Mouse (Mus musculus): ENCODE data around the gene Entpd2.

The Entpd2 gene

DNA sequence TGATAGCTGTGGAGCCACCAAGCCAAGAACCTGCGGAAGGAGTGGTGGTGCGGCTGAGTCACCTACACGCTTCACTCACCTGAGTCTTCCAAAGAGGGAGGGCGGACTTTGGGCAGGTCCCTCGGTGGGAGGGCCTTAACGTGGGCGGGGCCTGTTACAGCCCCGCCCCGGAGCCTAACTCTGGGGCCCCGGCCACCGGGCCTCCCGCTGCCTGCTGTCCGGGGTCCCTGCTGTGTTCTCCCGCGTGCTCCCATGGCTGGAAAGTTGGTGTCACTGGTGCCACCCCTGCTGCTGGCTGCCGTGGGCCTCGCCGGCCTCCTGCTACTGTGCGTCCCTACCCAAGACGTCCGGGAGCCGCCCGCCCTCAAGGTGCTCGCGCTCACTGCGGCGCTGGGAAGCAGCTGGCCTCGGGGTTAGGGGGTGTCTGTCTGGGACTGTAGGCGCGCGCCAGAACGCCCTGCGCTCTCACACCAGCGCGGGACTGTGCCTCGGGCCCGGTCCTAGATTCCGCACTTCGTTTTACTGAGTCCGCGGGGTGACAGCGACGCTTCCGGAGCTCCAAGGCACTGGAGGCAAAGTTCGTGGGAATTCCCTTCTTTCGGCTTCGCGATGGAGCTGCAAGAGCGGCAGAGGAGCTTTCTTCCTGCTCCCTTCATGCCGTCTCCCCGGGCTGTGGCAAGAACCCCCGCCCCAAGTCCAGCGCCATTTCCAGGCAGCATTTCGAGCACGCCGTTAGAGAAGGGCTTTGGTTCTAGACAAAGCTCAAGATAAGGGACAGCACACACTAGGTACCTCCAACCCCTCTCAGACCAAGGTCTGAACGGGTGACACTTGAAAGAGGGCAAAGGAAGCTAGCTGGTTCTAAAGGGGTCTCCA, at the start of gene Entpd2:
Entpd2 (plus strand) TSS at position 154 of the 876 bp plus-strand sequence.
- peak; percentile 72 for DNase-seq

DNA sequence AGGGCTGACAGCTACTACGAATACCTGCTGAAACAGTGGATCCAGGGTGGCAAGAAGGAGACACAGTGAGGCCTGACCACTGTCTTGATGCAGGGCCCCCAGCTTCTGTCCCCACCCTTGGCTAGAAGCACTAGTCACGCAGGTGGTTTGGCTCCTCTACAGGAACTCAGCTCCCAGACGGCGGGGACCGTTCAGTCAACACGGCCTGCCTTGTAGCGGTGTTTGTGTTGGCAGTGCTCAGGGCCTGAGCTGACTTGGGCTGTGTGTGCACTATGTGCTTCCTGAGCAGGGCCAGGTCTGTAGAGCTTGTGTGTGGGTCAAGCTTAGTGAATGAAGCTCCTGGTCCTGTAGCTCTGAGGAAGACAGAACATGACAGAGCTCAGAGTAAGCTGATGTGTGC, 47.5 kb upstream of the Entpd2 start:
- no peak for DNase-seq

DNA sequence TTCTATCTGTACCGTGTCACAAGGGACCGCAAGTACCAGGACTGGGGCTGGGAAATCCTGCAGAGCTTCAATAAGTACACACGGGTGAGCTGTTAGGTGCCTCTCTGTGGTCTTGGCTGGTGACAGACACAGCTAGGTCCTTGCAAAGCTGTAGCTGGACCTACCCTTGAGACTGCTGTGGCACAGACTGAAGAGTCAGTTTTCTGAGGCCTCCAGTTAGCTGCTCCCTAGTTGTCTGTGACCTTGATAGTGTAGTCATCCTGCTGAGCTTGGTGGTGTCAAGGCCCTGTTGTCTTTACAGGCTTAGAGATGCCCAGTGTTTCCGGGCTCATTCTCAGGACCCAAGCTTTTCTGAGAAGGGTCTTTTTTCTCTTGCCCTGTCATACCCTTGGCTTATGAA, 46.2 kb upstream of the Entpd2 start:
- no peak for DNase-seq

DNA sequence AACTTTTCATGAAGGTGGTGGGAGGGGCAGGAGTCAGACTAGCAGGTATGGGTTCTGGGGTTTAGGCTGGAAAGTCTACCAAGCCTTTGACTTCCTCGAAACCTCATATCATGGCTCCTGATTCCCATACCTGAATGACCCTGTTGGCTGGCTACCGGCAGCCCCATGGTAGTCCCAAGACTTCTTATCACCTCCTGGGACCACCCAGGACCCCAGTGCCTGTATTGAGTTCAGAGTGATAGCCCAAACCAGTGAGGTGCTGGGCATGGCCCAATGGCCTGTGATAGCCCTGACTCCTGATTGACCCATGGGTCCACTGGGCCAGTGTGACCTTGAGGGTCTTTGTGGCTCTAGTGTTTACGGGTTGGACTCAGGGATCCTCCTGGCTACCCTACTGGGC, 45.0 kb upstream of the Entpd2 start:
- no peak for DNase-seq

DNA sequence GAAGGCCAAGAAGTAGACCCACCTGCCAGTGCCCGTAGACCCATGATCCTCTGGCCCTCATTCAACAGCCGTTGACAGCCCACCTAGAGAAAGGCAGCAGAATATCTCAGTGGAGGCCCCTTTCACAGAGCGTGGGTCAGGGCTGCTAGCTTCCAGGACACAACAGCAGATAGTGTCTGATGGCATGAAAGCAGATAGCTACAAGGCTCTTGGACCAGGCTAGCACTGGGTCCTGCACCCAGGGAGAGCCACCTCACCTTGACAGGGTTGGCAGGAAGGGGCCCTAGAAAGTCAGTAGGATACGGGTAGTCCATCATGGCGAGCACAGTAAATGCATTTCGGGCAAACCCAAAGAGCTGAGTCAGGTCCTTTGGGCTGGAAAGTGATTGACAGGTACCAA, 41.5 kb upstream of the Entpd2 start:
- no peak for DNase-seq

DNA sequence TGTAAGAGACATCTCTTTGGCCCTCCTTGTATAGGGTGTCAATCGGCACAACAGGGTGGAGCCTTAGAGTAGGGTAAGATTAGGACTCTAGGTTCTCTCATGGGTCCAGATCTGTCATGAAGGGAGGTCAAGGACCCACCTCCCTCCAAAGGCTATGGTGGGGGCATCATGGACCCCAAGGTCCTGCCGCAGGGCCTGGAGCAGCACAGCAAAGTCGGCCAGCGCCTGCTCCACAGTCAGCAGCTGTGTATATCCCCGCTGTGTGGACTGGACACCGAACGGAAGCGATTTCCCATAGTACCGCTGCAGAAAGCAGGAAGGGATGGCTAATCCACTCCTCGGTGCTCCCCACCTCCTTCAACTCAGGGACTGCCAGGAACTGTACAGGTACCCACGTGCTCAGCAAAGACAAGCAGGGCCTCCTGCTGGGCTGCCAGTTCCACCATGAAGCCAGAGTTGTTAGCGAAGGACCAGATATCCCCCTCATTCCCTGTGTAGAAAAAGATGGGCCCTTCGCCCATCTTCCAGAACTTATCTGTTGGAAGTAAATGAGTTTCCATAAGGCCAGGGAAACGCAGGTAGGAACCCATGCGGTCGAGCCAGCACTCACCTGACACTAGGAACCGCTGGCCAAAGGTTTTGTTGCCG, 40.1 kb upstream of the Entpd2 start:
- DNase-seq = no peak

DNA sequence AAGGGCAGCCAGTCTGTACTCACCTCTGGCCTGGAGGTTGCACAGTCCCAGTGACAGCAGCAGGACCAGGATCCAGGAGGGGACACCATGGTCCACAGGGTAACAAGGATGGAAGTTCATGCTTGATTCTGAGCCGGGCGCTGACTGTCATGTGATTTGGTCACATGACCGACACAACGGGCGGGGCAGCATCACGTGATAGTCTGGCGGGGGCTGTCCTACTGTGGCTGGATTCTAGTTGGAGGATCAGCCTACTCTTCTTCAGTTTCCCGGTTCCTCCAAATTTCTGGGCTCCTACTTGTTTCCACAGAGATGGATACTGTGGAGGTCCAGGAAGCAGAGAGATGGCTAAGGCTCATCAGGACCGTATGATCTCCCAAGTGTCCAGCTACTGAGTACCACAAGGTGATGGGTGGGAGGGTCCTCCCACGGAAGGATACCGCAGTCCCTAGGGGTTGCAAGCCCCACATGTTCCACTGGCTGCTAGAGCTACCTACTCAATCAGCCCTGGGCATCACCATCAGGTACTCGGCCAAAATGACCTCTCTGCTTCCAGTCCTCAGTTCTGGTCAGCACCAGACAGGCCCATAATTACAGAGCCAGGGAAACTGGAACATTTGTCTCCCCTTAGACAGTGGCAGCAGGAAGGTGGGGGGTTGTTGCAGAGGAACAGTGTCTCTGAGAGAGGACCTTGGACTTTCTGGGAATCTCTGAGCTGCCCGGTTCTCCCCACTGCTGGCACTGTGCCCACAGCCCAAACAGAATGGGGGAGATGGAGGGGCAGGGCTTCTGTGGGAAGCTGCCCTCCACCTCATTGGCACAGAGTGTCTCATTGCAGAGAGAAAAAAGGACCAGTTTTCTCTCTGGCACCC, 39.2 kb upstream of the Entpd2 start, which contains the start of gene Dpp7:
Dpp7 (minus strand) TSS at position 152 of the 872 bp plus-strand sequence.
- peak; percentile 89 for DNase-seq

DNA sequence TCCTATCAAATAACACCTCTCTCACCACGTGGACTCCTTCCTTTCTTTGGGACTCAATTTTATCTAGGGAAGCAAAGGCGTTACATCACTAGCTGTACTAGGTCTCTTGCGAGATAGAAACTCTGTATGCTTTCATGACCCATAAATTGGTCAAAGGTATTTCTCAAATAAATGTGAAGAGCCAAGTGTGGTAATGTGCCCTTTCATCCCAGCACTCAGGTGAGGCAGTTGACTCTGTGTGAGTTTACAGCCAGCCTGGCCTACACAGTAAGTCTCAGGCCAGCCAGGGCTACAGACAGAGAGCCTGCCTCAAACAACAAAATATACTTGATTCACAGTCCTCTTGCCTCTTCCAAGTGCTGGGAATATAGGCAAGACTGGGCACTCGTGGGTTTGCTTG, 35.8 kb upstream of the Entpd2 start:
- DNase-seq = no peak

DNA sequence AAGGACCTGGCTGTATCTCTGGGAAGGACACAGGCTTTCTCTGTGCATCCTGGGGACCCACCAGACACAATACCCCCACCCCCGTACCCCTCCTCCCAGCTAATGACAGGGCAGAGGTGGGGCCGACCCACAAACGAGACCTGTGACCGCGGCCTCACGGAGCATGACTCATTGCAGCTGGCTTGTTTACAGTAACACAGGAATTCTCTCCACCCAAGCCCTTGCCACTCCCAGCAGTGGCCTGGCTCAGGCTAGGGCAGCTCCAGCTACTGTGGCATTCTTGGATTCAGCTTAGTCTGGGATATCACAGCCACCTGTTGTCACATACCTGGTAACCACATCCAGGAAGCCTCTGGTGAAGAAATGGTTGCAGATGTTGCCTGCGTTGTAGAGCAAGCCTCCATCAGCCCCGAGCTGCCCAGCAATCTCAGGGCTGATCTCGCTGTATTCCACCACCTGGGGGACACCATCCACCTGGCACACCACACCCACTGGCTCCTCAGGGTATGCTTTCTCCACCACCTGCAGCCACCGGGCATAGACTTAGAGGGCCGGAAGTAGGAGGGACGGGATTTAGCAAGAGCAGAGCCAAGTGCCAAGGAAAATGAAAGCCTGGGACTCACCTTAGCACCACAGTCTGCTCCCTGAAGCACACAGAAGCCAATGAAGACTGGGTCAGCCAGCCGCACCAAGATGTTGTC, 32.0 kb upstream of the Entpd2 start:
- peak; percentile 34 for DNase-seq

DNA sequence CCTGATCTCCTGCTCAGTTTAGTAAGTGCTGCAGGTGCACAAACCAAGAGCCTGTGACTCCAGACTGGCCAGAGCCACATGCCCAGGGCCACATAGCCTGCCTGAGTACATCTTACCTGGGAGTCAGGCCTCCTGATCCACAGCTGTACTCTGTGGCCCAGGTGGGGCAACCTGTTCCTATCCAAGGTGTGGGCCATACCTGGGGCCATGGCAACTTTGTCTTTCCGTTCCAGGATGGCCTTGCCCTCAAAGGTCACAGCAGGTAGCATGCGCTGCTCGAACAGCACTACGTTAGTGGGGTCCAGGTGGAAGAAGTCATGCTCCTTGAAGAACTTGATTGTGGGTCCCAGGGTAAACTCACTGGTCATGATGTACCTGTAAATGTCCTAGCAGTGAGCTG, 31.4 kb upstream of the Entpd2 start:
- DNase-seq = no peak

DNA sequence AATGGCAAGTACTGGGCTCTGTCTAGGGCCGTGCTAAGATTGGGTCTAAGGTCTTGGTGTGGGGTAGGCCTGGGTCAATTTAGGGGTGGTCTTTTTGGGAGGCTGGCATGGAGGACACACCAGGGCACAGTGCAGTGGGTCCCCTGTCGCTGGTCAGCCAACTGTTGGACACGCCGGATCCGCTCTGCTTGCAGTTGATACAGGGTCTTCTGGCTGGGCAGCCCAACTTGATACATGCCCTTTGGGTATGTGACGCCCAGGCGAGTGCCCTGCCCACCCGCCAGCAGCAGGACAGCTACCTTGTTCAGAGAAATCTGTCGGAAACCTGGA, 30.9 kb upstream of the Entpd2 start:
- DNase-seq = no peak

DNA sequence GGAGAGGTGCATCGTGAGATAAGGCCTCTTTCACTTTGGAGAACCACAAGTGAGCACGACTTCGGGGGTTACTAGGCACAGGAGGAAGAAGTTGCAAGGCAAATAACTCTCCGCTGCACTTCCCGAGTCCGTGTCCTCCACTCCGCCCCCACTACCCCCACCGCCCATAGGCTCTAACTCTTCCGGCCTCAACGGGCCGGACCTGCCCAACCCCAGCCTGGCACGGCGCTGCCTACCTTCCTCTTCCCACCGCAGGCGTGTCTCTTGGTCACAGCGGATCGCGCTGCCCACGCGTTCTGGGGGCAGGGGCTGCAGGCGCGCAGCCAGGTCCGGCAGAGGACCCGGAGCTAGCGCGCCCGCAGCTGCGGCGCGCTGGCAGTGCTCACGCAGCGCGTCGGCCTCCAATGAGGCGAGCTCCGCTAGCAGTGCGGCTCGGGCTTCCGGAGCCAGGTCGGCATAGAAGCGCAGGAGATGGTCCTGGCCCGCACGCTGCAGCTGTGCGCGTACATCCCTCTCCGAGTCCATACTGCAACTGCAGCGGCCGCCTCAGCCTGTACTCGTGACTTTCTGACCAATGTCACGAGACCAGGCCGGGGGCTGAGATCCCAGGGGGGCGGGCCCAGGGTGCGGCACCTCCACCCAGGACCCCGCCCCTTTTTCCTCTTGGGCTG, 30.4 kb upstream of the Entpd2 start, which contains the start of gene Uap1l1:
Uap1l1 (minus strand) TSS at position 592 of the 671 bp plus-strand sequence.
- DNase-seq = peak; percentile 92

DNA sequence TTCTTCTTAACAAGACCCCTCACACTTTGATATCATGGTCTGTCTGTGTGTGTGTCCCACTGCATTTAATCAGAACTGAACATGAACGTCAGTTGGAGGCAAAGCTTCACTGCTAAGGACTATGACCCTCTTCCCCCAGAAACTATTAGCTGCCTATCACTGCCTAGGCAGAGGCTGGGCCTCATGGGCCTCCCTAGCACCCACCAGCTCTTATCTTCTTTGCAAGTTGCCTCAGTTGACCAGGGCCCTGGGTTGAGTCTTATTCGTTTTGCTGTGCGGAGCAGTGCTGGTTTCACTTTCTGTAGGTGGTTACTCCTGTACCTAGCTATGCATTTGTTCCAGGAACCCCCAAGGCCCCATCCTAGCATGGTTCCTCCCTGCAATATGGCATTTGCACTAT, 25.7 kb upstream of the Entpd2 start:
- no peak for DNase-seq

DNA sequence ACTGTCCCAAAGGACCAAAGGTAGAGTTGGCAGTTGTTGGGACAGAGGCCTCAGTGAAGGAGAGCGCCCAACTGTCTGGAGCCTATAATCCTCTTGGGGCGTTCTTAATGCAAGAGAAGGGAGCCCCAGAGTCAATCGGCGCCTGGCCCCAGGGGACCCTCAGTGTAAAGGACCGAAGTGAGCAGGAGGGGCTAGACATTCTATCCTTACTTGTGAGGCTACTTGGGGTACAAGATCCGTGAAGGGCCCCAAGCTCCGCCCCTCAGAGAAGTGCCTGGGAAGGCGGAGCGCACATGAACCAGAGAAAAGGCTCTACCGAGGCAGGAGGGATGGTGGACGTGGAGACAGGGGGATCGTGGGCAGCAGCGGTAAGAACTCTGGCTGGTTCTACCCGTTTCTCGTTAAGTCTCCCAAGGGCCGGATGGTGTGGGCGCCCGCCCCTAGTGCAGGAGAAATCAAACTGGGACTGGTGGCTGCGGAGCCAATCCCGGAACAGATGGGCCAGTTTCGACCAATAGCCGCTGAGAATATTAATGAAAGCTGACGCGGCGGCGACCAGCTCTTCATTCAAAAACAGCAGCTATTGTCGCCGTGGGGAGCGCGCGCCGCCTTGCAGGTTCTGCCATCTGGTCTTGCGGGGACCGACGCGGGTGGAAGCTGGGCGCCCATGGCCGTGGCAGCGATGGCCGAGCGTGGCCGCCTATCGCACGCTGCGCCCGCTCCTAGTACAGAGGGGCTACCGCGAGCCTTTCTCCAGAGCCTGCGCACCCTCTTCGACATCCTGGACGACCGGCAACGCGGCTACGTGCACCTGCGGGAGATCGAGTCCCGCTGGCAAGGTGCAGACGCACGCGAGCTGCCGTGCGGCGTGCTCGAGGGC, 23.7 kb upstream of the Entpd2 start, which contains the start of gene Sapcd2:
Sapcd2 (plus strand) TSS at position 558 of the 880 bp plus-strand sequence.
- peak; percentile 91 for DNase-seq

DNA sequence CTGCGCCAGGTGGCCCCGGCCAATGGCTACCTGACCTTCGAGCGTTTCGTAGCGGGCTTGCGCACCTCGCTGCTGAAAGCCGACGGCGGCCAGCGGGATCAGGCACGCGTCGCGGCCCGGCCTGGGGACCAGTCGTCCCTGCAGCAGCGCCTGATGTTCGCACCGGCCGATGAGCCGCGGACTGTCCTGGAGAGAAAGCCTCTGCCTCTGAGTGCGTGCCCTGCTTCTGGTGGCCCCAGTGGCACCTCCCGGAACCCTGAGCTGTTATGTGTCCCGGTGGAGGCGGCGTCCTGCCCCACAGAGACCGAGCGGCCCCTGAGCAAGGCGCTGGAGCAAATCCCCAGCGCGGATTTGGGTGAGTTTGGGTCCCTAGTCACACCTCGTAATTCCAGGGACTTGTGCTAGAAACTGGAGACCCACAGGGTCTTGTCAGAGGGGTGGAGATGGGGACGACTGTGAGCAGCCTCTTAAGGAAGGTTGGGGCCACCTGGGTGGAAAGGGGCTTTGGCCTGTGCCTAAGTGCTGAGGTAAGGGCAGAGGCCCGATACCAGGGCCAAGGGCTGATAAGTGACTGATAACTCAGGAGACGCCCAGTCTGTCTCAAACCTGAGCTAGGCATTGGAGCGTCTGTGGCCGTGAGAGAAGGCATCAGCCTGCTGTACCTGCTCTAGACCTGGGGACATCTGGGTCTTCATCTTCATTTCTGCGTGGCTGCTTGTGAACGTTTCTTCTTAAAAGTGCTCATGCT, 22.9 kb upstream of the Entpd2 start:
- DNase-seq = no peak

DNA sequence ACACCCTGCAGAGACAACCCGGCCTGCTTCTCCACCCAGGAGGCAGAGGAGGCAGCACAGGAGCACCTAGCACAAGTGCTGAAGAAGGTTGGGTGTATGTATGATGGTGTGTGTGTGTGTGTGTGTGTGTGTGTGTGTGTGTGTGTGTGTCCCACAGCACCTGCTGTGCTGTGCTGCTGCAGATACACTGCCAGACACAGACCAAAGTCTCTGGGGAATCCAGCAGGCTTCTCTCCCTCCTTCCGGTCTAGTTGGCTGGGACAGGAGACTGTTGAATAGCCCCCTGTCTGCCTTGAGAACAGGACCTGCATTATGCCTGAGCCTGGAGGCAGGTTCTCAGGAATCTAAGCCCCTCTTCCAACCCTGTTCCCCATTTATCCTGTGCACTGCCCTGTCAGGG, 22.2 kb upstream of the Entpd2 start:
- no peak for DNase-seq

DNA sequence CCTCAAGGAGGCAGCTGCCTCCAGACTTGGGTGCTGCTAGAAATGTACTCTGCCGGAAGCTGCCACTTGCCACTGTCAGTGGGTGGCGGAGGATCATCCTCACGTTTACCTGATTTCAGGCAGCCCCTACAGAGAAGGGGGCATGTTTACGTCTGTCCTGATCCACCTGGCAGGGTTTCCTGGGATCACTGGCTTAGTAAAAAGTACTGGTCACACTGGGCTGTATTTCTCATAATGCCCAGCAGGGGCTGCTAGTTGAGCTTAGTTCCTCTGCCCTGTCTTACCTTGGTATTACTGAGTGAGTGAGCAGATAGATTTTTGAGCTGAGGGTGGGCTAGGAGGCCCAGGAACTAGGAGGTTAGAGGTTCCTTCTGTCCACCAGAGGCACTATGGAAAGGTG, 19.1 kb upstream of the Entpd2 start:
- peak; percentile 79 for DNase-seq

DNA sequence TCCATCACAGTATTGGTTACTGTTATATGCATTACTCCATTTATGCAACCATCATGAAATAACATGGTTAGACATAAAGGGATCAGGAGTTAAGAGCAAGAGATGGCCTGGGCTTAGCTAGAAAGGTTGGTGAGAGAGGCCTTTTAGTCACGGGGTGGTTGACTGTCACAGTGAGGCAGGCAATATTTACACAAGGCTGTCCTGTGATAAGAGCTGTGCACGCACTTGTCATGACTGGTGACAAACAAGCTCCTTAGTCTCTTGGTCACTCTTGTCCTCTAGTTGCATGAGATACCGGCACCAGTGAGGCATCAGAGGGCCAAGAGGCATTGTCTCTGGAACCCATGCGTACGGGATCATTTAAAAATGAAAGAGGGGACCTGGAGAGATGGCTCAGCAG, 11.2 kb upstream of the Entpd2 start:
- no peak for DNase-seq

DNA sequence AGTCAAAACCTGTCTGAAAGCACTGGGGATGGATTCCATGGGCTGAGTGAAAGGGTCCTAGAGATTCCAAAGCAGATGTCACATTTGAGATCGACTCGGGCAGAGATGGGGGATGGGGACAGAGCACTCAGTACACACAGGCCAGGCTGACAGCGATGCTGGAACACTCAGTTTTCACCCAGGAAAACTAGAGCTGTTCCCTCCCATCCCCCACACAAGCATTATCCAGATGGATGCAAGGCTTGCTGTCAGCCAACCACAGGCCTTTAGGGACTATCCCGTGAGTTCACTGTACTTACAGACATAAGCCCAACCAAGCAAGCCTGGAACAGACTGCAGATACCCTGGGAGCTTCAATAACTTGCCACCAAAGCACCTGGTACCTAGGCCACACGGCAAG, 4.4 kb upstream of the Entpd2 start:
- DNase-seq = no peak
